Mouse (Mus musculus) G1E (cell line): ENCODE results near the gene Aldh1a1. TPM values are rescaled to one million over a fixed set of nuclear protein-coding genes. Genes with fewer than 3 reads are reported as not detected.

Experiments
- ATAC-seq: 2 replicates; pipeline ENCODE4 v1.8.0; 2016; ENCODE audit warnings: mild to moderate bottlenecking; ENCODE audit not compliant: insufficient number of reproducible peaks, poor library complexity, low FRiP score, severe bottlenecking; ENCODE audit errors: extremely low read depth
- DNase-seq: peaks from one replicate; pipeline ENCODE4 v3.0.0; 2012; ENCODE audit warnings: low spot score
- H3K27me3 ChIP-seq: 2 replicates; pipeline ENCODE4 v1.6.1; 2012; ENCODE audit warnings: mild to moderate bottlenecking, low read length, inconsistent platforms; ENCODE audit not compliant: insufficient read depth
- H3K36me3 ChIP-seq: replicated peaks from 2 replicates; pipeline ENCODE3; 2012; ENCODE audit warnings: mild to moderate bottlenecking, inconsistent platforms
- H3K4me1 ChIP-seq: 2 replicates; pipeline ENCODE4 v1.6.1; 2012; ENCODE audit warnings: low read depth, low read length, inconsistent platforms, mixed read lengths; ENCODE audit not compliant: insufficient read depth
- H3K4me3 ChIP-seq: 2 replicates; pipeline ENCODE4 v1.5.1; 2012; ENCODE audit warnings: low read depth, mild to moderate bottlenecking, inconsistent platforms, low read length, moderate library complexity, mixed read lengths
- H3K9me3 ChIP-seq: replicated peaks from 2 replicates; pipeline ENCODE4 v1.6.1; 2012; ENCODE audit warnings: inconsistent platforms
- CTCF ChIP-seq: IDR thresholded peaks from 2 replicates; pipeline ENCODE4 v1.5.1; 2012; ENCODE audit warnings: low read depth, low read length, inconsistent platforms, mixed read lengths
- GATA1 ChIP-seq: IDR thresholded peaks from 2 replicates; pipeline ENCODE4 v1.6.1; 2012; ENCODE audit warnings: borderline replicate concordance, low read length, inconsistent platforms, mixed read lengths
- GATA2 ChIP-seq: IDR thresholded peaks from 2 replicates; pipeline ENCODE4 v1.6.1; 2012; ENCODE audit warnings: low read depth, low read length, inconsistent platforms, borderline replicate concordance
- POLR2AphosphoS5 ChIP-seq: IDR thresholded peaks from 2 replicates; pipeline ENCODE4 v1.6.1; 2012; ENCODE audit warnings: low read depth, low read length, inconsistent platforms; ENCODE audit not compliant: insufficient replicate concordance
- TAL1 ChIP-seq: conservative IDR thresholded peaks from 2 replicates; pipeline ENCODE4 v1.6.1; 2012; ENCODE audit warnings: low read depth, low read length, inconsistent platforms, mixed read lengths
- polyA plus RNA-seq: library from polyadenylated mRNA; stranded (reverse); fragments of >175 nt; gene quantifications from 2 replicates; pipeline ENCODE4 v1.2.3, GENCODE M21; 2012
- total RNA-seq, 2 experiments: library from RNA; stranded (forward) in 1 of 2; stranded (reverse) in 1 of 2; fragments of 200-1000 nt in 1 of 2; fragments of >200 nt in 1 of 2; fragmentation: Nextera tagmentation in 1 of 2; gene quantifications; 2 replicates each; pipeline ENCODE4 v1.2.3; 2014 to 2017

The Aldh1a1 gene
- total and polyA plus RNA-seq, 3 experiments = 0.11 TPM; not detected in 2

DNA sequence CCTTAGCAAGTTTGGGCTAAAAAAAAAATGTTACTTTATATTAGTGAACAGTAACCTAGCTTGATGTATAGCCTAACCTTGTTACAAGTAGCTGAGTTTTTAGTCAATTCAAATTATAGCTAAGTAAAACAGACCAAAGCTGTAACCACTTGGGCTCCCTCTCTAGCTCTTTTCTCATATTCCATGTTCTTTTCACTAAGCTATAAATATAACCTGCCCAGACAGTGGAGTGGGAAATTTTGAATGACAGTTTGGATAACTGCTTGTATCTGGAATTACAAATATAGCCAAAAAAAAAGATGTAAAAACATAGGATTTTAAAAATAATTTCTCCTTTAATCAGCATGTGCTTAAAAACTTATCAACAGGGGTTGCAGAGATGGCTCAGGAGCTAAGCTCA, 12.8 kb downstream of the Aldh1a1 start:
- no peak for TF ChIP-seq POLR2AphosphoS5
- no peak for TF ChIP-seq CTCF
- no peak for TF ChIP-seq GATA1
- no peak for TF ChIP-seq TAL1

DNA sequence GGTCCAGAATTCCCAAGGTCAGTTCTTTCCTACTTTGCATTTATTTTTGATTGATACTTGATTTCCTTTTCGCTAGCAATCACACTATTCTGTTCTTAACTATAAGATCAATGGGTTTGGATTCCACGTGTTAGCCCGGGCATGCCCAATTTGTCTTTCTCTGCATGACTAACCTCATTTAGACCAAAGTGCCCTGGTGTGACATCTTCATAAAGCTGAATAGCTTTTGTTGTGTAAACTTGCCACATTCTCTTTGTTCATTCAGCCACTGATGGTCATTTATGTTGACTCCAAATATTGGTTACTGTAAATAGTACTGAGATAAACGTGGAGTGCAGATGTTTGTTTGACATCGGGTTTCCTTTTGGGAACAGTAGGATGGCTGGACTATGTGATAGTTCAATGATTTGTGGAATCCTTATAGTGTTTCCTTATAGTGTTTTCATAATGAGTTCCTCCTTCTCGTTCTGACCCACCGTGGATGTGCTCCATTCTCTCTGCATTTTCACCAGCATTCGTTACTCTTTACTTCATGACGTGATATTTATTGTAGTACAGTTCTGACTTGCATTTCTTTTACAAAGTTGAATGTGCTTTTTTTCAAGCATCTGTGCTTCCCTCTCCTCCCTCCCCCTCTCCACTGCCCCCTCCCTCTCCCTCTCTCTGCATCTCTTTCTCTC, 14.6 kb downstream of the Aldh1a1 start:
- H3K4me3 ChIP-seq = no peak overlapping the region
- no peaks in the 10 kb centered on the region for H3K36me3 ChIP-seq
- no peaks in the 10 kb centered on the region for H3K27me3 ChIP-seq
- TF ChIP-seq CTCF (no peak), POLR2AphosphoS5 (no peak), GATA1 (no peak), GATA2 (no peak), TAL1 (no peak)
- no peaks in the 10 kb centered on the region for H3K4me1 ChIP-seq
- H3K9me3 ChIP-seq = no peaks in the 10 kb centered on the region
- ATAC-seq (no peak), DNase-seq (no peak)

More for the DNA sequence above, 12.8 kb downstream of the Aldh1a1 start:
- H3K27me3 ChIP-seq = no peaks in the 10 kb centered on the region
- no peaks in the 10 kb centered on the region for H3K4me1 ChIP-seq
- no peak overlapping the region for H3K4me3 ChIP-seq
- no peaks in the 10 kb centered on the region for H3K9me3 ChIP-seq
- no peak for DNase-seq
- ATAC-seq = no peak
- no peaks in the 10 kb centered on the region for H3K36me3 ChIP-seq

DNA sequence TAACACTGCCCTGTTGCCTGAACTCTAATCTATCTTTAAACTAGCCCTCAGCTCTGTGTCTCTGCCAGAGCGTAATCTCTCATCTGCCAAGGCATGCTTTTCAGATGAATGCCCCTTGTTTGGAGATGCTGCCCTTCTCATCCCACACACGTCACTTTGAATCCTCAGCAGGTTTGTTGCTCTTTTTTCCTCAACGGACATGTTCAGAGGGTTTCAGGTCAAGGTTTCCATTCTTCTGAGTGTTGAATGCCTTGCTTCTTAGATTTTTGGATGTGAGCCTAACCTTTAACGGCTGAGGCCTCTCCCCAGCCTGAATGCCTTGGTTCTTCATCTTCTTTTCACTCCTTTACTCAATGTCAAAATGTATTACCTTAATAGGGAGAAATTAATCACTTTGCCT, 16.1 kb downstream of the Aldh1a1 start:
- H3K9me3 ChIP-seq = no peaks in the 10 kb centered on the region
- H3K36me3 ChIP-seq = no peaks in the 10 kb centered on the region
- no peaks in the 10 kb centered on the region for H3K4me1 ChIP-seq
- H3K27me3 ChIP-seq = no peaks in the 10 kb centered on the region
- no peak for ATAC-seq
- no peak overlapping the region for H3K4me3 ChIP-seq
- TF ChIP-seq GATA1 (no peak), TAL1 (no peak), GATA2 (no peak), CTCF (no peak), POLR2AphosphoS5 (no peak)
- no peak for DNase-seq

DNA sequence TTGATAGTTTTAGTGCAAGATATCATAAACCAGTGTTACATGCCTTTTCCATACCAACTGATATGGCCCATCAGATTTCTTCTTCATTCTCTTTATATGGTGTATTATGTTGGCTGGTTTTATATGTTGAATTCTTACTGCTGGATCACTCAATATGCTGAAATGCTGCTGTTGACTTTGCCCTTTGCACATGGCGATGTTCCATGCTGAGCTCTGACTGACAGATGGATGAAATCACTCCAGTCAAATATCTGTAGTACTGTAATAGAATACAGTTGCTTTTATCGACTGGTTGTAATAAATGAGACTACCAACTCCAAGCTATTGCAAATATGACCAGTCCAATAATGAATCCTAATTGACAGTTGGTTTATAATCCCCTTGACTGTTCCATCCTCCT, 19.5 kb downstream of the Aldh1a1 start:
- H3K4me1 ChIP-seq = no peaks in the 10 kb centered on the region
- no peaks in the 10 kb centered on the region for H3K36me3 ChIP-seq
- H3K9me3 ChIP-seq = no peaks in the 10 kb centered on the region
- no peak overlapping the region for H3K4me3 ChIP-seq
- TF ChIP-seq TAL1 (no peak), GATA1 (no peak), GATA2 (no peak), CTCF (no peak), POLR2AphosphoS5 (no peak)
- H3K27me3 ChIP-seq = no peaks in the 10 kb centered on the region
- ATAC-seq (no peak), DNase-seq (no peak)

DNA sequence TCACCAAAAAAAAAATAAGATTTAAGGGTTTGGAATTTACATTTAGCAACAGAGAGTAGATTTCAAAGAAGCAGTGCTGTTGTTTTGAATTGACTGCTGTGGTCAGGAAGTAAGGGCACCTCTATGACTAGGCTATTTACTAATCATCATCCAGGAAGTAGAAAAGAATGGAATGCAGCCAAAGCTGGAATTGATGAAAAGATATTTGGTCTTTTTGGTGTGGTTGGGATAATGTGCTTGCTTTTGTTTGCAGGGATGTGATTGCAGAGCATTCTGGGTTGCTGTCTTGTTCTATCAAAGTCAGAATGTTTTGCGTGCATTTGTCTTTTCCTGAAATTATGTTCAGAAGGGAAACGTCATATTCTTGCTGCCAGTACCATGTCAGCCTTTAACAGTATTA, 20.7 kb downstream of the Aldh1a1 start:
- no peak overlapping the region for H3K4me3 ChIP-seq
- no peaks in the 10 kb centered on the region for H3K4me1 ChIP-seq
- H3K36me3 ChIP-seq = no peaks in the 10 kb centered on the region
- DNase-seq (no peak), ATAC-seq (no peak)
- TF ChIP-seq GATA1 (no peak), TAL1 (no peak), GATA2 (no peak), CTCF (no peak), POLR2AphosphoS5 (no peak)
- no peaks in the 10 kb centered on the region for H3K27me3 ChIP-seq
- no peaks in the 10 kb centered on the region for H3K9me3 ChIP-seq

DNA sequence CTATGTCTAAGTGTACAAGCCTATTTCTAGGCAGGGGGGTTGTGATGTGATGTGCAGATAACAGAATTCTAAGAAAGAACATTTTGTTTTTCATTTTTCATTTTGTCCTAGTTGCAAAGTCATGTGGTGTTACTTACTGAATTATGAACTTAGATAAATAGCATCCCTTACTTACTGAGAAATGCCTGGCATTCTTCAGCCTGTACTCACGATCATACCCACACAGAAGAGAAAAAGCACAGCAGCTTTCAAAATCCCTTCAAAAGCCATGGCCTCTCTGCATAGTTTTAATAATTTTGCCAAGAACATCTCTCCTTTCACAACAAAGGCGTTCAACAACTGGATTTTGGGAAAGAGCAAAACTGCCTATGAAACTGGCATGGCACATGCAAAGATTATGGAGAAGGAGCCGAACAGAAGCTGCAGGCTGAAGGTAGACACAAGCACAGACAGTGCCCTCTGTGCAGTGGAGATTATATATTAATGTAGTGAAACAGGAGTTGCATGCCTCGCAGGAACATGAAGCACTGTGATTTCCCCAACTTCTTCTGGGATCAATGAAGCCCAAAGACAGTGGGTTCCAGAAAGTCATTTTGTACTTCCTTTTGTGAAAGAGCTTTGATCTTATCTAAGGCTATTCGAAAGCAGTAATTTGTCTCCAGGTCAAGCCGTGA, 21.3 kb downstream of the Aldh1a1 start:
- H3K27me3 ChIP-seq = no peaks in the 10 kb centered on the region
- no peaks in the 10 kb centered on the region for H3K9me3 ChIP-seq
- H3K4me3 ChIP-seq = no peak overlapping the region
- TF ChIP-seq GATA2 (no peak), GATA1 (no peak), TAL1 (no peak), POLR2AphosphoS5 (no peak), CTCF (no peak)
- no peak for ATAC-seq
- DNase-seq = no peak
- no peaks in the 10 kb centered on the region for H3K36me3 ChIP-seq
- no peaks in the 10 kb centered on the region for H3K4me1 ChIP-seq
